Mouse (Mus musculus) testis, adult 2 months (tissue): Measurements from ENCODE around the gene Ndufb7. TPM values are rescaled to one million over a fixed set of nuclear protein-coding genes. Genes with fewer than 3 reads are reported as not detected.

Experiments
- H3K27ac ChIP-seq: fragments of 200-500 bp; 2 replicates; pipeline ENCODE4 v1.5.1; 2012; ENCODE audit warnings: low read depth, low read length; ENCODE audit not compliant: control insufficient read depth, insufficient read depth
- H3K27me3 ChIP-seq: fragments of 200-500 bp; 2 replicates; pipeline ENCODE4 v1.6.1; 2012; ENCODE audit warnings: mild to moderate bottlenecking, low read length, moderate library complexity; ENCODE audit not compliant: control insufficient read depth, insufficient read depth
- H3K36me3 ChIP-seq: fragments of 200-500 bp; 2 replicates; pipeline ENCODE4 v1.6.1; 2012; ENCODE audit warnings: mild to moderate bottlenecking, low read length; ENCODE audit not compliant: control insufficient read depth, insufficient read depth
- H3K4me1 ChIP-seq: fragments of 200-500 bp; 2 replicates; pipeline ENCODE4 v1.6.1; 2012; ENCODE audit warnings: low read length; ENCODE audit not compliant: control insufficient read depth, insufficient read depth
- H3K4me3 ChIP-seq: fragments of 200-500 bp; 2 replicates; pipeline ENCODE4 v1.5.1; 2012; ENCODE audit warnings: low read depth, mild to moderate bottlenecking, low read length, moderate library complexity, mixed read lengths; ENCODE audit not compliant: control insufficient read depth
- CTCF ChIP-seq: fragments of 200-500 bp; IDR thresholded peaks from 2 replicates; pipeline ENCODE4 v1.5.1; 2012; ENCODE audit warnings: low read depth, mild to moderate bottlenecking, inconsistent platforms, low read length, moderate library complexity; ENCODE audit not compliant: control insufficient read depth, insufficient read depth, insufficient replicate concordance
- POLR2A ChIP-seq: fragments of 200-500 bp; IDR thresholded peaks from 2 replicates; pipeline ENCODE4 v1.6.1; 2012; ENCODE audit warnings: low read depth, mild to moderate bottlenecking, inconsistent platforms, low read length, moderate library complexity; ENCODE audit not compliant: control insufficient read depth
- polyA plus RNA-seq: library from polyadenylated mRNA; depleted of rRNA; stranded (reverse); fragments of >200 nt; gene quantifications from 2 replicates; pipeline ENCODE4 v1.2.3, GENCODE M21; 2012

Ndufb7 gene
- polyA plus RNA-seq, 1 experiment = 231 TPM

DNA sequence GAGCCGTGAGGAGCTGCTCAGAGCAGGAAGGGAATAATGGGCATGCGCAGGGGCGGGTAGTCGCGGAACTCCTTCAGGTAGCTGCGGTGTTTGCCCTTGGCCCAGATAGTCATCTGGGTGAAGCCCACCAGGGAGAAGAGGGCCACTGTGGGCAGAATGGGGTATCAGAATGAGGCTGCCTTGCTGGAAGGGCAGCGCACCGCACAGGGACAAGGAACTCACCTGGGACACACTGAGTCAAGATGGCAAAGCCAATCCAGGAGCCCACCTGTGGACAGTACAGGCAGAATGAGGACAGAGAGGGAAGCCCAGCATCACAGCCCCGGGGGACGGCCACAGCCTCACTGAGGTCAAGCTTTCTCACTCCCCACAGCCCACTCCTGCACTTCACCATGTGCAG is 5.3 kb downstream of the Ndufb7 start:
- no peak for TF ChIP-seq CTCF
- TF ChIP-seq POLR2A = no peak
- Histone ChIP-seq H3K4me3 (no peak overlapping the region), H3K27ac (no peak overlapping the region), H3K27me3 (no peaks in the 10 kb centered on the region), H3K4me1 (peaks cover 3% of the 10 kb centered on the region; the same call in 1 of the 2 replicates), H3K36me3 (no peaks in the 10 kb centered on the region; the same call in 1 of the 2 replicates)

DNA sequence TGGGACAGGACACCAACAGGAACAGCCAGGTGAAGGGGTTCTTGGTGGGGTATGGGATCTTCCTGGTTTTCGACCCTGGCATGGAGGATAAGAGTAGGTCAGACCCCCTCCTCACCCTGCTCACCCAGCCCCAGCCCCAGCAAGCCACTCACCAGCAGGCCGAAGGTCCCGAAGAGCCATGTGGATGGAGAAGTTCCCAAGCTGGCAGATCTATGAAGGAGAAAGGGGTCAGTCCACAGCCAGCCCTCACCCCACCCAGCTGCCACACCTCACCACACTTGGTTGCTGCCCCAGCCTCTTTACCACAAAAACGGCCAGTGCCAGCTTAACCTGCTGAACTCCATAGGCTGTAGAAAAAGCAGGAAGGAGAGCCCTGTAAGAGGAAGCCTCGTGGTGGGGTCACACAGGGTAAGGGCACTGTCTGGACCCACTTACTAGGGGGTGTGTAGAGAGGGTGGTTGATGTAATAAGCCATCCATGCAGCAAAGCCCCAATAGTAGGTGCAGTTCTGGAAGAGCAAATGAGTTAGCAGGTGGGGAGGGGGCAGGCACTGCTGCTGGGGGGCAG is 5.9 kb downstream of the Ndufb7 start:
- Histone ChIP-seq H3K27ac (no peak overlapping the region), H3K4me1 (peaks cover 2% of the 10 kb centered on the region), H3K27me3 (no peaks in the 10 kb centered on the region), H3K36me3 (no peaks in the 10 kb centered on the region; the same call in 1 of the 2 replicates), H3K4me3 (no peak overlapping the region)
- TF ChIP-seq CTCF (no peak), POLR2A (no peak)

DNA sequence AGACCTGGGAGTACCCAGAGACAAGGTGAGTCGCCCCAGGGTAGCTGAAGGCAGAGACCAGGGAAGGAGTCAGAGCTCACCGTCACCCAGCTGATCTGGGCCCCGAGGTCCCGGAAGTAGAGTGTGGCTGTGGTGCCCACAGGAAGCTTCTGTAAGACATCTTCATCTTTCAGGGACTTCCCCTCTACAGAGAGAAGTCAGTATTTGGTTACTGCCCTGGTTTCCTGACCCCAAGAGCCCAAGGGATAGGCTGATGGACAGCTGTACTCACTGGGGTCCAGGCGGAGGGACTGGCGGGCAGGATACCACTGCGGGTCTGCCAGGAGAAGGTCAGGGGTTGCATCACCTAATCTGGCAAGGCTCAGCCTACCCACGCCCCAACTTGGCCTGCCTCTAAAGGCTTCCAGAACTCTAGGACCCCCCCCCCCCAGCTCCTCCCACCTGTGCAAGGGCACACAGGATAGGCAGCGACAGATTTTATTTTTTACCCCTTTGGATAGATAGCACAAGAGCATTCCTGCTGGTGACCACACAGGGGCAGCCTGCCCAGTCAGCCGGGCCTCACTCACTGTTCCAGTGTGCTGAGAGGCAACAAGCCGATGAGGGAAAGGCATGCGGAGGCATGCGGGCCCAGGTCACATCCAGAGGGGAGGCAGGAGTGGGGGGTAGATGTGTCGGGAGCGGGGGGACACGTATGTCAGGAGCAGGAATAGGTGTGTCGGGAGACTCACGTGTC is 6.8 kb downstream of the Ndufb7 start:
- Histone ChIP-seq H3K36me3 (no peaks in the 10 kb centered on the region; the same call in 1 of the 2 replicates), H3K27ac (no peak overlapping the region), H3K4me3 (no peak overlapping the region), H3K4me1 (peaks cover 2% of the 10 kb centered on the region), H3K27me3 (no peaks in the 10 kb centered on the region)
- no peak for TF ChIP-seq POLR2A
- no peak for TF ChIP-seq CTCF

DNA sequence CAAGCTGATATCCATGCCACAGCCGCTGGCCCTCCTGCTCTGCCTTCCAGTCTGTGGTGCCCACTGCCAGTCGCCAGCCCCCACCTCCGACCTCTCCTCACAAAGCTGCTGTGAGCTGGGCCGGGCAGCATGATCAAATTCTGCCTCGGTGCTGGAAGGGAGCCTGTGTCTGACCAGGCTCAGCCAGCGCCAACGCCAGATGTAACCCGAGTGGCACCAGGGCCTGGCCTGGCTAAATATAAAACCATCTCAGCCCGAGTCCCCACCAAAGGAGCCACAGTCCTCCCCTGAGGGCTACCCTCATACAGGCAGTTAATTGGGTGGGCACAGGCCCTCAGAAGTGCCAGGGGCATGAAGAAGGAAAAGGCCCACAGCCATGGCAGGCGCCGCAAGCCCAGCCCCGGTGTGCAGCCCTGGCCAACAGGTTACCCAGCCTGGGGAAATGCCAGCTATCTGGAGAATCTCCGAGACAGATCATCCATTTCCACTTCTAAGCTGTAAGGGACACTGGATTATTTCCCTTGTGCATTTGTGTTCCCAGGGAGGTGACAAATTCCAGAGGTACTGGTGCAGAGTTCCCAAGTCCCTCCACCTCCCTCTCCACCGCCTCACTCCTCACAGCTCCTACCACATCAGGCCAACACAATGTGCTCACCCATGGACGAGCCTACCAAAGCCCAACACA is 8.3 kb downstream of the Ndufb7 start:
- Histone ChIP-seq H3K27ac (no peak overlapping the region), H3K36me3 (no peaks in the 10 kb centered on the region; the same call in 1 of the 2 replicates), H3K4me3 (no peak overlapping the region), H3K27me3 (no peaks in the 10 kb centered on the region), H3K4me1 (peaks cover 5% of the 10 kb centered on the region)
- TF ChIP-seq CTCF (no peak), POLR2A (no peak)

DNA sequence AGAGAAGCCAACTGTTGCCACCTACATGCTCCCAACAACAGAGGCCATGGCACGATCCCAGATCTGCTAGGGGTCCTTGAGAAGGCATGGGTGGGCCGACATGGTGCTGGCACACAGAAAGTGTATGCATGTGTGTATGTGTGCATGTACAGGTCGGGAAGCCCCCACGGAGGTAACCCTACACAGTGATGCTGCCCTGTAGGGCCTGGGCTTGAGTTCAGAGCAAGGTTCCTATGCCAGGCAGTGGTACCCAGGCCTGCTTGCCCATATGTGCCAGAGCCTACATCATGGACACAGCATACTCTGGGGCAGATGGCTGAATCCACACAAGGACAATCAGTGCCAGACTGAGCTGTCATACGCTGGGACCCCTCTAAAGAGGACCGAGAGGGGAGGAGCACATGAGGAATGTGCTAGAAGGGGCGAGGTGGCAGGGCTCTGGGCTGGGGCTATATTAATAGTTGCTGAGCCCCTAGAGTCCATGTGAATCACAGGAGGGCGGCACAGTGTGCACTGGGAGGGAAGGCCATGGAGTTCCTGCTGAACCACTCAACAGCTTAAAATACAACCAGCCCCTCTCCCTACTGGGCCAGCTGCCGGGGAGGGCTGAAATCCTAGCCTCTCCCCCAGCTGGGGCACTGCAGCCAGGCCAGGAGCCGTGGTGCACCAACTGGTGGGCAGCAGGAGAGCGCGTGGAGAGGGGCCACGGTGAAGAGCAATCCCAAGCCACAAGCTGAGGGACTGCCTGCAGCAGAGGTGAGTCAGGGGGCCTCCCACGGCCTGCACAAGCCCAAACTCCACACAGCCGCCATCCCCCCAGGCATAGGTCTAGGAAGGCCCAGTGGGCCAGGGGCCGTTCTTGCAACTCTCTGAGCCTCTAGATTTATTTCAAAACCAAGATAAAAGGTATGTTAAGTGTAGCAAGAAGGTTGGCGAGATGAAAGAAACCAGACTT is 9.4 kb downstream of the Ndufb7 start:
- Histone ChIP-seq H3K27ac (no peak overlapping the region), H3K36me3 (no peaks in the 10 kb centered on the region), H3K4me1 (peaks cover 5% of the 10 kb centered on the region), H3K4me3 (no peak overlapping the region), H3K27me3 (no peaks in the 10 kb centered on the region)
- no peak for TF ChIP-seq CTCF
- TF ChIP-seq POLR2A = no peak

DNA sequence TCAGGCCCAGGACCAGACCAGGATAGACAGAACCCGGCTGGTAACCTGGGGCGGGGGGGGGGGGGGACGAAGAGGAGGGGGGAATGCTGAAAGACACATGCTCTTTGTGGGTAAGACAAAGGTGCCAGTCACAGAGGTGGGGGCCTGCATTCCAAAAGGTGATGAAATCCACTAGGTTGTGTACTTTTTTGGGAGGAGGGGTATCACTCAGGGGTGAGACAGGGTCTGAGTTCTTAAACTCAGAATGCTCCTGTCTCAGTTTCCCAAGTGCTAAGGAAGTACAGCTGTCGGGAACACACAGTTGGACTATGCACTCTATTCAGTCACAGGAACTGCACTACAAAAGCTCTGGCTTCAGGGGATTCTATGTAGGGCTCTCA is 10.0 kb downstream of the Ndufb7 start:
- no peaks in the 10 kb centered on the region for H3K27me3 ChIP-seq
- H3K4me1 ChIP-seq = peaks cover 5% of the 10 kb centered on the region
- H3K4me3 ChIP-seq = no peak overlapping the region
- no peak overlapping the region for H3K27ac ChIP-seq
- TF ChIP-seq POLR2A = no peak
- TF ChIP-seq CTCF = no peak
- H3K36me3 ChIP-seq = no peaks in the 10 kb centered on the region

DNA sequence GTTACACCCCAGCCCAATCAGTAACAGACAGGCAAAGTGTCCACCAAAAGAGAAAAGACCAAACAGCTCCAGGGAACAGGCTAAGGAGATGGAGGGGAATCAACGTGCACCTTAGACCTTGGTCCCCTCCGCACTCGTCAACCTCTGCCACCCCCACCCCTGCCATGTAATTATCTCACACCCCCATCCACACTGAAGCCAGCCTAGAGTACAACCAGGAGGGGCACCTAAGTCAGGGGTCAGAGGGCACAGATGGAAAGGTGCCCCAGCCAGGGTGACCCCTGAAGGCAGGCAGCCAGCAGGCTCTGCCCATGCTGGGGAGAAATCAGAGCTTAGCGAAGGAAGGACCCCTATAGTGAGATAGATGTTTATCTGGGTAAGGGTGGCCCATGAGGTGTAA is 10.4 kb downstream of the Ndufb7 start:
- Histone ChIP-seq H3K36me3 (no peaks in the 10 kb centered on the region), H3K27ac (no peak overlapping the region), H3K27me3 (no peaks in the 10 kb centered on the region), H3K4me3 (no peak overlapping the region), H3K4me1 (peaks cover 5% of the 10 kb centered on the region)
- no peak for TF ChIP-seq POLR2A
